Mouse (Mus musculus): Measurements from ENCODE around the gene Kcnk13. TPM values are rescaled to one million over a fixed set of nuclear protein-coding genes. Genes with fewer than 3 reads are reported as not detected.
A peak's percentile ranks its signal among the peaks of the same experiment; 100 is the strongest.
"Not testable (repeated sequence)": the region's sequence is repeated elsewhere in the genome, so short reads cannot be mapped to it uniquely, and the experiment has no call there.

Gene Kcnk13
- polyA plus RNA-seq, 1 experiment from 2014 or later: 0.27 TPM

GRCm38 (mm10) chr12:99965203-99966115 is 1.2 kb downstream of the Kcnk13 start:
- H3K4me1 ChIP-seq (replicated peaks): peaks cover 30% of the 10 kb centered on the region
- ATAC-seq (ENCODE audit: insufficient number of reproducible peaks, low FRiP score): peak; percentile 34
- peak overlapping the region; percentile 91 for H3K4me2 ChIP-seq
- H3K4me3 ChIP-seq: peak overlapping the region; percentile 47
- under 1% methylated on average over 77 of the region's 77 CpGs for WGBS
- no peaks in the 10 kb centered on the region for H3K36me3 ChIP-seq
- H3K27me3 ChIP-seq (replicated peaks): peaks cover 81% of the 10 kb centered on the region
- H3K9ac ChIP-seq: peak overlapping the region; percentile 23
- H3K27ac ChIP-seq (ENCODE audit: poor library complexity, severe bottlenecking): no peak overlapping the region
- no peaks in the 10 kb centered on the region; the same call in 1 of the 2 replicates for H3K9me3 ChIP-seq (replicated peaks)

GRCm38 (mm10) chr12:99966116-99966770 is 1.9 kb downstream of the Kcnk13 start:
- Histone ChIP-seq H3K27me3 (replicated peaks) (peaks cover 78% of the 10 kb centered on the region), H3K4me3 (peak overlapping the region; percentile 47), H3K4me1 (replicated peaks) (peaks cover 30% of the 10 kb centered on the region), H3K36me3 (no peaks in the 10 kb centered on the region), H3K9ac (peak overlapping the region; percentile 23), H3K27ac (ENCODE audit: poor library complexity, severe bottlenecking) (no peak overlapping the region), H3K9me3 (replicated peaks) (no peaks in the 10 kb centered on the region; the same call in 1 of the 2 replicates), H3K4me2 (peak overlapping the region; percentile 91)
- no peak for ATAC-seq (ENCODE audit: insufficient number of reproducible peaks, low FRiP score)
- WGBS: 6% methylated on average over 25 of the region's 25 CpGs

GRCm38 (mm10) chr12:99966881-99967363 is 2.6 kb downstream of the Kcnk13 start:
- Histone ChIP-seq H3K36me3 (no peaks in the 10 kb centered on the region), H3K9me3 (replicated peaks) (no peaks in the 10 kb centered on the region; the same call in 1 of the 2 replicates), H3K27ac (ENCODE audit: poor library complexity, severe bottlenecking) (no peak overlapping the region), H3K4me1 (replicated peaks) (peaks cover 30% of the 10 kb centered on the region), H3K27me3 (replicated peaks) (peaks cover 79% of the 10 kb centered on the region), H3K4me2 (no peak overlapping the region), H3K4me3 (no peak overlapping the region), H3K9ac (no peak overlapping the region)
- no peak for ATAC-seq (ENCODE audit: insufficient number of reproducible peaks, low FRiP score)
- 15% methylated on average over 12 of the region's 12 CpGs for WGBS

GRCm38 (mm10) chr12:99969906-99970305 is 5.6 kb downstream of the Kcnk13 start:
- 67% methylated on average over 4 of the region's 4 CpGs for WGBS
- Histone ChIP-seq H3K36me3 (no peaks in the 10 kb centered on the region), H3K27me3 (replicated peaks) (peaks cover 58% of the 10 kb centered on the region), H3K4me2 (no peak overlapping the region), H3K4me1 (replicated peaks) (peaks cover 21% of the 10 kb centered on the region), H3K9ac (no peak overlapping the region), H3K4me3 (no peak overlapping the region), H3K9me3 (replicated peaks) (peaks cover 4% of the 10 kb centered on the region; the same call in 1 of the 2 replicates), H3K27ac (ENCODE audit: poor library complexity, severe bottlenecking) (no peak overlapping the region)
- no peak for ATAC-seq (ENCODE audit: insufficient number of reproducible peaks, low FRiP score)

GRCm38 (mm10) chr12:99971205-99971894 is 7.1 kb downstream of the Kcnk13 start:
- not testable (repeated sequence) for H3K27ac ChIP-seq (ENCODE audit: poor library complexity, severe bottlenecking); H3K4me1 ChIP-seq (replicated peaks); H3K9me3 ChIP-seq (replicated peaks); ATAC-seq (ENCODE audit: insufficient number of reproducible peaks, low FRiP score); H3K4me2 ChIP-seq; H3K9ac ChIP-seq; H3K36me3 ChIP-seq; H3K4me3 ChIP-seq
- WGBS: 66% methylated on average over 7 of the region's 7 CpGs
- peaks cover 45% of the 10 kb centered on the region for H3K27me3 ChIP-seq (replicated peaks)

- H3K36me3 ChIP-seq: no peaks in the 10 kb centered on the region
- H3K4me2 ChIP-seq: no peak overlapping the region
- peaks cover 4% of the 10 kb centered on the region for H3K9me3 ChIP-seq (replicated peaks)
- no peak for ATAC-seq (ENCODE audit: insufficient number of reproducible peaks, low FRiP score)
- peaks cover 30% of the 10 kb centered on the region for H3K27me3 ChIP-seq (replicated peaks)
- no peak overlapping the region for H3K4me3 ChIP-seq
- WGBS: 44% methylated on average over 7 of the region's 7 CpGs
- H3K27ac ChIP-seq (ENCODE audit: poor library complexity, severe bottlenecking): no peak overlapping the region
- no peaks in the 10 kb centered on the region for H3K4me1 ChIP-seq (replicated peaks)
- H3K9ac ChIP-seq: no peak overlapping the region
These were observed 8.5 kb downstream of the Kcnk13 start for GRCm38 (mm10) chr12:99972825-99973224.

GRCm38 (mm10) chr12:99973659-99974058 is 9.4 kb downstream of the Kcnk13 start:
- ATAC-seq (ENCODE audit: insufficient number of reproducible peaks, low FRiP score): no peak
- Histone ChIP-seq H3K36me3 (no peaks in the 10 kb centered on the region), H3K9ac (no peak overlapping the region), H3K9me3 (replicated peaks) (peaks cover 4% of the 10 kb centered on the region), H3K4me2 (no peak overlapping the region), H3K27me3 (replicated peaks) (peaks cover 21% of the 10 kb centered on the region), H3K27ac (ENCODE audit: poor library complexity, severe bottlenecking) (no peak overlapping the region), H3K4me3 (no peak overlapping the region), H3K4me1 (replicated peaks) (no peaks in the 10 kb centered on the region)
- WGBS: 79% methylated on average over 1 of the region's 1 CpGs

GRCm38 (mm10) chr12:99979541-99979940 is 15.2 kb downstream of the Kcnk13 start:
- Histone ChIP-seq H3K9ac (no peak overlapping the region), H3K9me3 (replicated peaks) (no peaks in the 10 kb centered on the region; the same call in 1 of the 2 replicates), H3K4me3 (no peak overlapping the region), H3K4me1 (replicated peaks) (no peaks in the 10 kb centered on the region), H3K27me3 (replicated peaks) (no peaks in the 10 kb centered on the region), H3K27ac (ENCODE audit: poor library complexity, severe bottlenecking) (no peak overlapping the region), H3K36me3 (no peaks in the 10 kb centered on the region), H3K4me2 (no peak overlapping the region)
- ATAC-seq (ENCODE audit: insufficient number of reproducible peaks, low FRiP score): no peak
- 64% methylated on average over 4 of the region's 4 CpGs for WGBS

- 90% methylated on average over 5 of the region's 5 CpGs for WGBS
- Histone ChIP-seq H3K27me3 (replicated peaks) (no peaks in the 10 kb centered on the region), H3K4me2 (no peak overlapping the region), H3K9me3 (replicated peaks) (peaks cover 4% of the 10 kb centered on the region), H3K9ac (no peak overlapping the region), H3K36me3 (no peaks in the 10 kb centered on the region), H3K4me3 (no peak overlapping the region), H3K4me1 (replicated peaks) (no peaks in the 10 kb centered on the region), H3K27ac (ENCODE audit: poor library complexity, severe bottlenecking) (no peak overlapping the region)
- ATAC-seq (ENCODE audit: insufficient number of reproducible peaks, low FRiP score): no peak
These were observed 22.5 kb downstream of the Kcnk13 start for GRCm38 (mm10) chr12:99986797-99987196.

- ATAC-seq (ENCODE audit: insufficient number of reproducible peaks, low FRiP score): no peak
These were observed 23.8 kb downstream of the Kcnk13 start for GRCm38 (mm10) chr12:99988144-99988543.

More at GRCm38 (mm10) chr12:99988144-99988543, 23.8 kb downstream of the Kcnk13 start:
- Histone ChIP-seq H3K9ac (no peak overlapping the region), H3K4me3 (no peak overlapping the region), H3K27ac (ENCODE audit: poor library complexity, severe bottlenecking) (no peak overlapping the region), H3K36me3 (no peaks in the 10 kb centered on the region), H3K4me2 (no peak overlapping the region), H3K9me3 (replicated peaks) (peaks cover 4% of the 10 kb centered on the region), H3K4me1 (replicated peaks) (no peaks in the 10 kb centered on the region), H3K27me3 (replicated peaks) (no peaks in the 10 kb centered on the region)
- 72% methylated on average over 2 of the region's 2 CpGs for WGBS

All from heart, embryonic 12.5 days (tissue).